Mouse (Mus musculus): ENCODE data around the gene Pid1. TPM values are rescaled to one million over a fixed set of nuclear protein-coding genes. Genes with fewer than 3 reads are reported as not detected.

The Pid1 gene
- polyA plus RNA-seq, 1 experiment = 2.8 TPM

DNA sequence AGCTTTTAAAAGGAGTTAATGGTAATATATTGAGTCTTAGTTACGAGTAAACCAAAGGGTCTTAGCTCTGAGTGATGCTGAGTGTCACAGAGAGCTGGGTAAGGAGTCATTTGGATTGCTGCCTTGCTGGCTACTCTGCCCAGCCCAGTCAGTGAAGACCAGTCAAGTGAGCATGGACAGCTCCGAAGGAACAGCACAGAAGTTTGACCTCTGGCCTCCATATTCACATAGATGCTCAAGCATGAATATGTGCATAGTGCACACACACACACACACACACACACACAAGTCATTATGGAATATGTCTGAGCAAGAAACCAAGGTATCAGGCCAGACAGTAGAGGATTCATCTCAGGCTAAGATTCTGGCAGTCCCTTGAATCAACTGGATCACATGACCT is 244.7 kb downstream of the Pid1 start:
- H3K4me3 ChIP-seq (ENCODE audit: low read depth, low read length) = no peak overlapping the region
- no peak overlapping the region for H3K27ac ChIP-seq (ENCODE audit: insufficient read depth, low read depth, low read length)
- no peaks in the 10 kb centered on the region for H3K4me1 ChIP-seq (ENCODE audit: control insufficient read depth, insufficient read depth, insufficient read length, low read length)
- 72% methylated on average over 2 of the region's 2 CpGs for WGBS
- H3K27me3 ChIP-seq (ENCODE audit: control insufficient read depth, insufficient read depth, low read length) = no peaks in the 10 kb centered on the region
- TF ChIP-seq POLR2A (IDR thresholded peaks at IDR 0.05; ENCODE audit: low read depth, low read length) = no peak
- TF ChIP-seq CTCF (IDR thresholded peaks at IDR 0.05; ENCODE audit: extremely low read depth, insufficient read length, insufficient replicate concordance, low read depth, low read length) = no peak
- no peaks in the 10 kb centered on the region for H3K36me3 ChIP-seq (ENCODE audit: control insufficient read depth, insufficient read depth, low read length)

- Histone ChIP-seq H3K36me3 (ENCODE audit: control insufficient read depth, insufficient read depth, low read length) (no peaks in the 10 kb centered on the region), H3K27me3 (ENCODE audit: control insufficient read depth, insufficient read depth, low read length) (no peaks in the 10 kb centered on the region), H3K4me3 (ENCODE audit: low read depth, low read length) (no peak overlapping the region), H3K27ac (ENCODE audit: insufficient read depth, low read depth, low read length) (no peak overlapping the region), H3K4me1 (ENCODE audit: control insufficient read depth, insufficient read depth, insufficient read length, low read length) (no peaks in the 10 kb centered on the region)
- WGBS = 85% methylated on average over 4 of the region's 4 CpGs
- no peak for TF ChIP-seq CTCF (IDR thresholded peaks at IDR 0.05; ENCODE audit: extremely low read depth, insufficient read length, insufficient replicate concordance, low read depth, low read length)
- TF ChIP-seq POLR2A (IDR thresholded peaks at IDR 0.05; ENCODE audit: low read depth, low read length) = no peak
Measured at GRCm38 (mm10) chr1:84106756-84107155, 257.2 kb downstream of the Pid1 start.

- Histone ChIP-seq H3K36me3 (ENCODE audit: control insufficient read depth, insufficient read depth, low read length) (no peaks in the 10 kb centered on the region), H3K27ac (ENCODE audit: insufficient read depth, low read depth, low read length) (no peak overlapping the region), H3K4me3 (ENCODE audit: low read depth, low read length) (no peak overlapping the region), H3K4me1 (ENCODE audit: control insufficient read depth, insufficient read depth, insufficient read length, low read length) (no peaks in the 10 kb centered on the region), H3K27me3 (ENCODE audit: control insufficient read depth, insufficient read depth, low read length) (no peaks in the 10 kb centered on the region)
- WGBS = 74% methylated on average over 2 of the region's 2 CpGs
- TF ChIP-seq POLR2A (IDR thresholded peaks at IDR 0.05; ENCODE audit: low read depth, low read length) = no peak
- no peak for TF ChIP-seq CTCF (IDR thresholded peaks at IDR 0.05; ENCODE audit: extremely low read depth, insufficient read length, insufficient replicate concordance, low read depth, low read length)
Measured at GRCm38 (mm10) chr1:84102052-84102451, 261.9 kb downstream of the Pid1 start.

DNA sequence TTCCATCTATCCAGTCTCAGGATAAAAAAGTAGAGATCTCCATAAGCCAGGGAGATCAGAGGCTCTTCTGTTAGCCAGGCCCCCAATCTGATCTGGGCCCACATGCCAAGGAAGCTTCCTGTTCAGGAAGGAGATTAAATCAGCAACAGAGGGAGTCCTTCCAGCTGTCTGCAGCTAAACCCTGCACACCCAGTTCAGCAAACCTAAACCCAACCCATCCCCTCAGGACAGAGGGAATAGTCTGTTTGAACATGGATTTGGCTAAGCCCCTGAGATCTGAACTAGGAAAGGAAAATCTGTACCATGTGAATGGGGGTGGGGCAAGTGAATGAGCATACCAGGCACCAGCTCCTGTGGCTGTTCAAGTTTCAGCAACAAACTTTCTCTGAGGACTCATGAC is 266.6 kb downstream of the Pid1 start:
- Histone ChIP-seq H3K27ac (ENCODE audit: insufficient read depth, low read depth, low read length) (no peak overlapping the region), H3K4me3 (ENCODE audit: low read depth, low read length) (no peak overlapping the region), H3K36me3 (ENCODE audit: control insufficient read depth, insufficient read depth, low read length) (no peaks in the 10 kb centered on the region), H3K27me3 (ENCODE audit: control insufficient read depth, insufficient read depth, low read length) (no peaks in the 10 kb centered on the region), H3K4me1 (ENCODE audit: control insufficient read depth, insufficient read depth, insufficient read length, low read length) (no peaks in the 10 kb centered on the region)
- TF ChIP-seq CTCF (IDR thresholded peaks at IDR 0.05; ENCODE audit: extremely low read depth, insufficient read length, insufficient replicate concordance, low read depth, low read length) (no peak), POLR2A (IDR thresholded peaks at IDR 0.05; ENCODE audit: low read depth, low read length) (no peak)

GRCm38 (mm10) chr1:84093291-84093690 is 270.7 kb downstream of the Pid1 start:
- H3K4me1 ChIP-seq (ENCODE audit: control insufficient read depth, insufficient read depth, insufficient read length, low read length) = no peaks in the 10 kb centered on the region
- no peaks in the 10 kb centered on the region for H3K36me3 ChIP-seq (ENCODE audit: control insufficient read depth, insufficient read depth, low read length)
- H3K27me3 ChIP-seq (ENCODE audit: control insufficient read depth, insufficient read depth, low read length) = no peaks in the 10 kb centered on the region
- H3K4me3 ChIP-seq (ENCODE audit: low read depth, low read length) = no peak overlapping the region
- WGBS = 64% methylated on average over 2 of the region's 2 CpGs
- no peak for TF ChIP-seq CTCF (IDR thresholded peaks at IDR 0.05; ENCODE audit: extremely low read depth, insufficient read length, insufficient replicate concordance, low read depth, low read length)
- TF ChIP-seq POLR2A (IDR thresholded peaks at IDR 0.05; ENCODE audit: low read depth, low read length) = no peak
- no peak overlapping the region for H3K27ac ChIP-seq (ENCODE audit: insufficient read depth, low read depth, low read length)

- 65% methylated on average over 2 of the region's 2 CpGs for WGBS
- no peaks in the 10 kb centered on the region for H3K36me3 ChIP-seq (ENCODE audit: control insufficient read depth, insufficient read depth, low read length)
- H3K27me3 ChIP-seq (ENCODE audit: control insufficient read depth, insufficient read depth, low read length) = no peaks in the 10 kb centered on the region
- H3K4me3 ChIP-seq (ENCODE audit: low read depth, low read length) = no peak overlapping the region
- no peak for TF ChIP-seq POLR2A (IDR thresholded peaks at IDR 0.05; ENCODE audit: low read depth, low read length)
- H3K27ac ChIP-seq (ENCODE audit: insufficient read depth, low read depth, low read length) = no peak overlapping the region
- no peaks in the 10 kb centered on the region for H3K4me1 ChIP-seq (ENCODE audit: control insufficient read depth, insufficient read depth, insufficient read length, low read length)
Measured at GRCm38 (mm10) chr1:84089664-84090063, 274.3 kb downstream of the Pid1 start.

- H3K4me1 ChIP-seq (ENCODE audit: control insufficient read depth, insufficient read depth, insufficient read length, low read length) = no peaks in the 10 kb centered on the region
- no peak overlapping the region for H3K4me3 ChIP-seq (ENCODE audit: low read depth, low read length)
- WGBS = 74% methylated on average over 2 of the region's 2 CpGs
- TF ChIP-seq POLR2A (IDR thresholded peaks at IDR 0.05; ENCODE audit: low read depth, low read length) = no peak
- TF ChIP-seq CTCF (IDR thresholded peaks at IDR 0.05; ENCODE audit: extremely low read depth, insufficient read length, insufficient replicate concordance, low read depth, low read length) = no peak
- H3K27ac ChIP-seq (ENCODE audit: insufficient read depth, low read depth, low read length) = no peak overlapping the region
- H3K27me3 ChIP-seq (ENCODE audit: control insufficient read depth, insufficient read depth, low read length) = no peaks in the 10 kb centered on the region
- H3K36me3 ChIP-seq (ENCODE audit: control insufficient read depth, insufficient read depth, low read length) = no peaks in the 10 kb centered on the region
Measured at GRCm38 (mm10) chr1:84087957-84088356, 276.0 kb downstream of the Pid1 start.

GRCm38 (mm10) chr1:84087325-84087724 is 276.7 kb downstream of the Pid1 start:
- no peak overlapping the region for H3K27ac ChIP-seq (ENCODE audit: insufficient read depth, low read depth, low read length)
- H3K4me1 ChIP-seq (ENCODE audit: control insufficient read depth, insufficient read depth, insufficient read length, low read length) = no peaks in the 10 kb centered on the region
- TF ChIP-seq POLR2A (IDR thresholded peaks at IDR 0.05; ENCODE audit: low read depth, low read length) (no peak), CTCF (IDR thresholded peaks at IDR 0.05; ENCODE audit: extremely low read depth, insufficient read length, insufficient replicate concordance, low read depth, low read length) (no peak)
- no peak overlapping the region for H3K4me3 ChIP-seq (ENCODE audit: low read depth, low read length)
- no peaks in the 10 kb centered on the region for H3K36me3 ChIP-seq (ENCODE audit: control insufficient read depth, insufficient read depth, low read length)
- no peaks in the 10 kb centered on the region for H3K27me3 ChIP-seq (ENCODE audit: control insufficient read depth, insufficient read depth, low read length)
- 71% methylated on average over 6 of the region's 6 CpGs for WGBS

Measured in small intestine, adult 2 months (tissue).